Mouse (Mus musculus): ENCODE results near the gene Mpzl2.

Mpzl2 gene

GRCm38 (mm10) chr9:45039499-45039898 is at the start of gene Mpzl2:
TSS of gene Mpzl2 (plus strand) at chr9:45039799.
- no peak for ATAC-seq (ENCODE audit: low TSS enrichment)

- ATAC-seq (ENCODE audit: low TSS enrichment): no peak
Observed at GRCm38 (mm10) chr9:44991821-44992220, 47.8 kb upstream of the Mpzl2 start.

GRCm38 (mm10) chr9:44992271-44992670 is 47.3 kb upstream of the Mpzl2 start:
- no peak for ATAC-seq (ENCODE audit: low TSS enrichment)

- ATAC-seq (ENCODE audit: low TSS enrichment): no peak
Observed at GRCm38 (mm10) chr9:44993268-44993667, 46.3 kb upstream of the Mpzl2 start.

- no peak for ATAC-seq (ENCODE audit: low TSS enrichment)
Observed at GRCm38 (mm10) chr9:44994962-44995361, 44.6 kb upstream of the Mpzl2 start.

- no peak for ATAC-seq (ENCODE audit: low TSS enrichment)
Observed at GRCm38 (mm10) chr9:44996590-44996989, 43.0 kb upstream of the Mpzl2 start.

- no peak for ATAC-seq (ENCODE audit: low TSS enrichment)
Observed at GRCm38 (mm10) chr9:44998138-44998537, 41.5 kb upstream of the Mpzl2 start.

- ATAC-seq (ENCODE audit: low TSS enrichment): peak; percentile 67; the same call in 1 of the 2 replicates
Observed at GRCm38 (mm10) chr9:44999171-44999570, 40.4 kb upstream of the Mpzl2 start.

GRCm38 (mm10) chr9:44999776-45000175 is 39.8 kb upstream of the Mpzl2 start:
- no peak for ATAC-seq (ENCODE audit: low TSS enrichment)

- ATAC-seq (ENCODE audit: low TSS enrichment): no peak
Observed at GRCm38 (mm10) chr9:45000249-45000648, 39.4 kb upstream of the Mpzl2 start.

- no peak for ATAC-seq (ENCODE audit: low TSS enrichment)
Observed at GRCm38 (mm10) chr9:45007404-45007803, 32.2 kb upstream of the Mpzl2 start.

GRCm38 (mm10) chr9:45008342-45008741 is 31.3 kb upstream of the Mpzl2 start:
- ATAC-seq (ENCODE audit: low TSS enrichment): no peak

GRCm38 (mm10) chr9:45009180-45010078 is 30.2 kb upstream of the Mpzl2 start, which contains the start of gene Cd3e:
TSS of gene Cd3e (minus strand) at chr9:45009627.
- no peak for ATAC-seq (ENCODE audit: low TSS enrichment)

GRCm38 (mm10) chr9:45010461-45010860 is 29.1 kb upstream of the Mpzl2 start:
- ATAC-seq (ENCODE audit: low TSS enrichment): no peak

- no peak for ATAC-seq (ENCODE audit: low TSS enrichment)
Observed at GRCm38 (mm10) chr9:45011291-45011690, 28.3 kb upstream of the Mpzl2 start.

GRCm38 (mm10) chr9:45014879-45015278 is 24.7 kb upstream of the Mpzl2 start:
- ATAC-seq (ENCODE audit: low TSS enrichment): no peak

- no peak for ATAC-seq (ENCODE audit: low TSS enrichment)
Observed at GRCm38 (mm10) chr9:45015841-45016240, 23.8 kb upstream of the Mpzl2 start.

- ATAC-seq (ENCODE audit: low TSS enrichment): peak; percentile 76
Observed at GRCm38 (mm10) chr9:45018031-45018430, 21.6 kb upstream of the Mpzl2 start.

GRCm38 (mm10) chr9:45022800-45023199 is 16.8 kb upstream of the Mpzl2 start:
- peak; percentile 57; the same call in 1 of the 2 replicates for ATAC-seq (ENCODE audit: low TSS enrichment)

GRCm38 (mm10) chr9:45023638-45024037 is 16.0 kb upstream of the Mpzl2 start:
- no peak for ATAC-seq (ENCODE audit: low TSS enrichment)

GRCm38 (mm10) chr9:45024187-45024586 is 15.4 kb upstream of the Mpzl2 start:
- no peak for ATAC-seq (ENCODE audit: low TSS enrichment)

- no peak for ATAC-seq (ENCODE audit: low TSS enrichment)
Observed at GRCm38 (mm10) chr9:45027376-45027775, 12.2 kb upstream of the Mpzl2 start.

- no peak for ATAC-seq (ENCODE audit: low TSS enrichment)
Observed at GRCm38 (mm10) chr9:45030341-45030740, 9.3 kb upstream of the Mpzl2 start.
